ENCODE assay signal across 8 mouse cellular contexts in the genomic region with DNA sequence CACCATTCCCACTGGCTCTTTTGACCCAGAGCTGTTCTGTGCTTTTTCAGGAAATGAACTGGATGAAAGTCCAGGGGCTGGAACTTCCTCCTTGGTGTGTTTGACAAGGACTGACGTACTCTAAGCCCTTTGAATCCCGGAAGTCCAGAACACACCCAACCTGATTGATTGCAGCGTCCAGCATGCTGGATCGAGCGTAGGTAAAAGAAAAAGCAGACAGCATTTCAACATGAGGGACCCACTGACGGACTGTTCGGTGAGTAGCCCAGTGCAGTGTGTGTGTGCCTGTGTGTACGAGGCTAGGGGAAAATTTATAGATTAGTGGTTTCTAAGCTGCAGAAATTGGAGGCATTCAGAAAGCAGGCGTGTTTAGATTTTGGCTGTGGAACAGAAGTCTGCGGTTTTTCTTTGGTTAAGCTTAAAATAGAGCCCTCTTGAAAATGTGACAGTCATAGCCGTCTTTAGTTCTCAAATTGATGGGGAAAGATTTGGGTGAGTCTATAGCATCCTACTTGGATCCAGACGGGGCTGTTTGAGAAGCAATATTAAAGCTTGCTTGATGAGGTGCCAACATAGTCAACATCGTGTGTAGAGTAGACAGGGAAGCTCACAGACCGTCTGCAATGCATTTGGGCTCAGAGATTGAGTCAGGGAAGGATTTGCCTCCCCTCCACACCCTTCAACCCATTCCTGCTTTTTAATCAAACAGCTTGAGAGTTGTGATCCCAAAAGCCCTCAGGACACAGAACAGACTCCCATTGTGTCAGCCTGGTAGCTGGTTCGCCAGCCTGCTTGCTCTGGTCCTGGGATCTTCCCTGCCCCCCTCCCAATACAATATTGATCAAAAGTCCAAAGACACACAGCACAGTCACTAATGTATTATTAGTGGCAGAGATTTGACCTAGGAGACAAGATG. TPM values are rescaled to one million over a fixed set of nuclear protein-coding genes. Genes with fewer than 3 reads are reported as not detected.
A peak's percentile ranks its signal among the peaks of the same experiment; 100 is the strongest.
DNase-seq lines count a peak whose midpoint lies in the region; ATAC-seq lines count a peak whose summit lies in the region.

Gene Nostrin, plus strand, starts transcription at position 140 of the 916 bp plus-strand sequence.

- H3K4me2 ChIP-seq in intestine, embryonic 14.5 days (ENCODE audit: low read length): peak within 1 kb of the TSS; percentile 36
- peak within 1 kb of the TSS; percentile 49 for H3K4me2 ChIP-seq in liver, embryonic 16.5 days (ENCODE audit: low read depth, low read length)

- ATAC-seq in intestine, embryonic 14.5 days (replicated peaks; ENCODE audit: low FRiP score, low TSS enrichment, low read depth): peak; percentile 71
- ATAC-seq in liver, embryonic 16.5 days (ENCODE audit: low read depth): peak; percentile 79
- no peak for ATAC-seq in activated CD4-positive, CD25-positive, alpha-beta regulatory T cell, adult 4 months

- H3K27ac ChIP-seq in intestine, embryonic 14.5 days (ENCODE audit: low read depth): peak within 1 kb of the TSS; percentile 62
- peak within 1 kb of the TSS; percentile 45 for H3K27ac ChIP-seq in liver, embryonic 16.5 days (ENCODE audit: low read length)

- no peaks in the 10 kb centered on the region for H3K9me3 ChIP-seq in intestine, embryonic 14.5 days (ENCODE audit: control insufficient read depth, low read length)
- H3K9me3 ChIP-seq in liver, embryonic 16.5 days (replicated peaks; ENCODE audit: control insufficient read depth, low read length): no peaks in the 10 kb centered on the region

- no peaks in the 10 kb centered on the region for H3K27me3 ChIP-seq in intestine, embryonic 14.5 days (replicated peaks; ENCODE audit: control insufficient read depth, insufficient read depth, low read length)
- H3K27me3 ChIP-seq in liver, embryonic 16.5 days (ENCODE audit: control insufficient read depth, insufficient read depth, low read depth, low read length): no peaks in the 10 kb centered on the region

- H3K36me3 ChIP-seq in intestine, embryonic 14.5 days (ENCODE audit: control insufficient read depth, insufficient read depth, low read length): no peaks in the 10 kb centered on the region
- no peaks in the 10 kb centered on the region for H3K36me3 ChIP-seq in liver, embryonic 16.5 days (ENCODE audit: control insufficient read depth, insufficient read depth)

- 22% methylated on average over 15 of the region's 15 CpGs for WGBS in intestine, embryonic 14.5 days
- 14% methylated on average over 15 of the region's 15 CpGs for WGBS in liver, embryonic 16.5 days (ENCODE audit: insufficient replicate concordance)

- H3K4me3 ChIP-seq in intestine, embryonic 14.5 days (ENCODE audit: low read depth, low read length): peak within 1 kb of the TSS; percentile 28
- peak within 1 kb of the TSS; percentile 41 for H3K4me3 ChIP-seq in liver, embryonic 16.5 days (ENCODE audit: low read depth, low read length)

- peak; percentile 32 for DNase-seq in adrenal gland, adult 8-10 months
- DNase-seq in adrenal gland, postnatal 25 days: no peak
- peak; percentile 58 for DNase-seq in brain, embryonic 18.5 days (ENCODE audit: low read depth, low spot score)
- DNase-seq in intestine, embryonic 14.5 days (ENCODE audit: low spot score): peak; percentile 69
- DNase-seq in yolk sac, embryonic 10.5 days (ENCODE audit: low spot score): peak; percentile 81
- no peak for DNase-seq in right cerebral cortex, adult 2 months (ENCODE audit: low spot score in 2 of 2)

- peaks cover 8% of the 10 kb centered on the region; the same call in 1 of the 2 replicates for H3K4me1 ChIP-seq in intestine, embryonic 14.5 days (replicated peaks; ENCODE audit: control insufficient read depth, insufficient read depth, low read length)
- no peaks in the 10 kb centered on the region; the same call in 1 of the 2 replicates for H3K4me1 ChIP-seq in liver, embryonic 16.5 days (ENCODE audit: control insufficient read depth, low read depth, low read length)

- H3K9ac ChIP-seq in intestine, embryonic 14.5 days (ENCODE audit: low read length): no peak within 1 kb of the TSS
- no peak within 1 kb of the TSS for H3K9ac ChIP-seq in liver, embryonic 16.5 days (ENCODE audit: low read depth, low read length)

RNA-seq across cellular contexts. Expression of gene Nostrin, which starts in this region (rescaled TPM):
- 10 to 100 TPM in 1 of 4 experiments, 1 to 10 TPM in 3; 6.1 to 10.8 (median 8.8) TPM for total RNA-seq in adrenal gland, adult 8-10 months (2022)
- total RNA-seq in adrenal gland, postnatal 25 days (2021): 8.0 and 8.9 TPM in 2 replicates
- 17.9 and 18.9 TPM in 2 replicates for polyA plus RNA-seq in intestine, embryonic 14.5 days (2014; fragmentation: Nextera tagmentation; extraction: Ambion mirVana)
- 7.0 and 7.2 TPM in 2 replicates for polyA plus RNA-seq in liver, embryonic 16.5 days (2015; fragmentation: Nextera tagmentation; extraction: Ambion mirVana)
- under 1 TPM; 0.27 to 0.34 TPM for polyA plus RNA-seq in activated CD4-positive, CD25-positive, alpha-beta regulatory T cell, adult 4 months (2017; shearing (Covaris generic))

Comparison
In these comparisons a context has a peak if more than half of its experiments do, and no peak if none do; other contexts are left out.
1. DNase-seq: peak in adrenal gland, adult 8-10 months (single experiment), brain, embryonic 18.5 days (single experiment), intestine, embryonic 14.5 days (single experiment) and yolk sac, embryonic 10.5 days (single experiment); none in adrenal gland, postnatal 25 days (single experiment) and right cerebral cortex, adult 2 months (0 of 2).